Mouse (Mus musculus) CH12.LX (cell line): Measurements from ENCODE around the gene Errfi1. TPM values are rescaled to one million over a fixed set of nuclear protein-coding genes. Genes with fewer than 3 reads are reported as not detected.

Source experiments
- DNase-seq: peaks from one replicate; pipeline ENCODE4 v3.0.0-alpha.2; 2013; ENCODE audit errors: extremely low read depth
- H3K27ac ChIP-seq: 2 replicates; pipeline ENCODE4 v1.5.1; 2012; ENCODE audit warnings: low read depth, mild to moderate bottlenecking, control low read depth, moderate library complexity; ENCODE audit not compliant: insufficient read depth
- H3K27me3 ChIP-seq: replicated peaks from 2 replicates; pipeline ENCODE3; 2012; ENCODE audit warnings: inconsistent platforms
- H3K36me3 ChIP-seq, 2 experiments: replicated peaks in 1 of 2; 2 replicates each; pipeline versions ENCODE3 to v1.6.1; 2012; ENCODE audit warnings: inconsistent platforms in 1 of 2, low read length in 1 of 2, mild to moderate bottlenecking in 1 of 2, mixed read lengths in 1 of 2, moderate library complexity in 1 of 2; ENCODE audit not compliant: control insufficient read depth in 1 of 2, insufficient read depth in 1 of 2
- H3K4me1 ChIP-seq, 2 experiments: 2 replicates each; pipeline ENCODE4 v1.6.1; 2012; ENCODE audit warnings: inconsistent platforms in 1 of 2, moderate library complexity in 1 of 2; ENCODE audit not compliant: insufficient read depth in 2 of 2, control insufficient read depth in 1 of 2
- H3K4me2 ChIP-seq: 2 replicates; pipeline ENCODE4 v1.6.1; 2012; ENCODE audit warnings: low read depth, mild to moderate bottlenecking, control low read depth; ENCODE audit not compliant: poor library complexity, insufficient read depth, severe bottlenecking
- H3K4me3 ChIP-seq, 3 experiments: fragments of 150-350 bp in 1 of 3; sonication (generic) in 1 of 3; replicated peaks in 1 of 3; 2 replicates each; pipeline versions ENCODE3 to v1.5.1; 2011 to 2012; ENCODE audit warnings: low read depth in 2 of 3, low read length in 2 of 3, mild to moderate bottlenecking in 2 of 3, moderate library complexity in 2 of 3, control low read depth in 1 of 3, improper control_type of control experiment in 1 of 3, inconsistent platforms in 1 of 3, mixed read lengths in 1 of 3; ENCODE audit not compliant: poor library complexity in 1 of 3
- H3K79me2 ChIP-seq: replicated peaks from 2 replicates; pipeline ENCODE4 v1.6.1; 2012; ENCODE audit warnings: mild to moderate bottlenecking, moderate library complexity; ENCODE audit not compliant: control insufficient read depth, poor library complexity, insufficient read depth, severe bottlenecking; ENCODE audit errors: extremely low read depth
- H3K9ac ChIP-seq: 2 replicates; pipeline ENCODE4 v1.6.1; 2012; ENCODE audit warnings: low read depth, mild to moderate bottlenecking, control low read depth, moderate library complexity; ENCODE audit not compliant: insufficient read depth
- H3K9me3 ChIP-seq: replicated peaks from 2 replicates; pipeline ENCODE3; 2012; ENCODE audit warnings: low read length, inconsistent platforms, mixed read lengths
- BHLHE40 ChIP-seq: IDR thresholded peaks from 2 replicates; pipeline ENCODE4 v1.6.1; 2011; ENCODE audit warnings: mild to moderate bottlenecking, low read depth, low read length, improper control_type of control experiment
- CHD1 ChIP-seq: IDR thresholded peaks from 2 replicates; pipeline ENCODE4 v1.6.1; 2012; ENCODE audit warnings: low read depth, low read length, improper control_type of control experiment, inconsistent platforms
- CHD2 ChIP-seq: IDR thresholded peaks from 2 replicates; pipeline ENCODE4 v1.6.1; 2011; ENCODE audit warnings: low read length, improper control_type of control experiment
- CTCF ChIP-seq, 2 experiments: IDR thresholded peaks in 1 of 2; conservative IDR thresholded peaks in 1 of 2; 2 replicates each; pipeline ENCODE4 v1.5.1; 2011 to 2012; ENCODE audit warnings: low read depth in 2 of 2, low read length in 2 of 2, improper control_type of control experiment in 1 of 2, inconsistent platforms in 1 of 2, mild to moderate bottlenecking in 1 of 2, moderate library complexity in 1 of 2
- EP300 ChIP-seq: IDR thresholded peaks from 2 replicates; pipeline ENCODE4 v1.6.1; 2011; ENCODE audit warnings: low read length, improper control_type of control experiment
- JUND ChIP-seq: conservative IDR thresholded peaks from 2 replicates; pipeline ENCODE4 v1.6.1; 2011; ENCODE audit warnings: low read depth, low read length, improper control_type of control experiment
- MAX ChIP-seq: IDR thresholded peaks from 2 replicates; pipeline ENCODE4 v1.6.1; 2011; ENCODE audit warnings: low read length, improper control_type of control experiment
- MYC ChIP-seq: IDR thresholded peaks from 2 replicates; pipeline ENCODE4 v1.6.1; 2011; ENCODE audit warnings: low read depth, mild to moderate bottlenecking, improper control_type of control experiment, low read length
- NELFE ChIP-seq: IDR thresholded peaks from 2 replicates; pipeline ENCODE4 v1.6.1; 2011; ENCODE audit warnings: low read depth, low read length, improper control_type of control experiment
- RAD21 ChIP-seq: IDR thresholded peaks from 2 replicates; pipeline ENCODE4 v1.6.1; 2011; ENCODE audit warnings: low read depth, mild to moderate bottlenecking, low read length, improper control_type of control experiment, moderate library complexity
- RCOR1 ChIP-seq: conservative IDR thresholded peaks from 2 replicates; pipeline ENCODE4 v1.6.1; 2012; ENCODE audit warnings: low read depth, mild to moderate bottlenecking, inconsistent platforms, low read length, improper control_type of control experiment
- SIN3A ChIP-seq: IDR thresholded peaks from 2 replicates; pipeline ENCODE4 v1.6.1; 2012; ENCODE audit warnings: low read length, improper control_type of control experiment, inconsistent platforms
- TCF12 ChIP-seq: IDR thresholded peaks from 2 replicates; pipeline ENCODE4 v1.6.1; 2014; ENCODE audit warnings: low read depth, mild to moderate bottlenecking, inconsistent platforms, low read length, improper control_type of control experiment
- UBTF ChIP-seq: IDR thresholded peaks from 2 replicates; pipeline ENCODE4 v1.6.1; 2012; ENCODE audit warnings: low read depth, mild to moderate bottlenecking, inconsistent platforms, low read length, improper control_type of control experiment, moderate library complexity
- USF1 ChIP-seq: IDR thresholded peaks from 2 replicates; pipeline ENCODE4 v1.6.1; 2014; ENCODE audit warnings: low read depth, mild to moderate bottlenecking, inconsistent platforms, low read length, improper control_type of control experiment
- USF2 ChIP-seq: conservative IDR thresholded peaks from 2 replicates; pipeline ENCODE4 v1.6.1; 2011; ENCODE audit warnings: low read depth, low read length, improper control_type of control experiment
- ZKSCAN1 ChIP-seq: IDR thresholded peaks from 2 replicates; pipeline ENCODE4 v1.6.1; 2012; ENCODE audit warnings: low read depth, inconsistent platforms, low read length, improper control_type of control experiment, borderline replicate concordance
- ZMIZ1 ChIP-seq: IDR thresholded peaks from 2 replicates; pipeline ENCODE4 v1.6.1; 2012; ENCODE audit warnings: low read depth, mild to moderate bottlenecking, inconsistent platforms, low read length, improper control_type of control experiment
- dilution Hi-C: fragments of 300-500 bp; cut with MboI; formaldehyde crosslinking; loops from 2 replicates; pipeline ENCODE4 v1.14.3; 2020; ENCODE audit warnings: low sequenced_read_pairs; ENCODE audit not compliant: extremely low pct_unique_long_range_greater_than_20kb, extremely low pct_ligation_motif_present
- in situ Hi-C: fragments of 300-500 bp; cut with MboI; formaldehyde crosslinking; loops from 3 replicates; pipeline ENCODE4 v1.14.3; 2019; ENCODE audit warnings: low sequenced_read_pairs, low pct_ligation_motif_present, low pct_unique_long_range_greater_than_20kb, mixed read lengths
- polyA plus RNA-seq: library from polyadenylated mRNA; unstranded; fragments of >175 nt; gene quantifications from 2 replicates; pipeline ENCODE4 v1.2.1, GENCODE M21; 2012; ENCODE audit warnings: low read depth; ENCODE audit not compliant: insufficient read length
- total RNA-seq, 2 experiments: library from RNA; depleted of rRNA; stranded (reverse); fragments of 300-350 nt in 1 of 2; fragments of >200 nt in 1 of 2; gene quantifications; 2 replicates each; pipeline ENCODE4 v1.2.3; 2012 to 2014

The Errfi1 gene
- total and polyA plus RNA-seq, 3 experiments: 0.08 to 0.28 (median 0.14) TPM

DNA sequence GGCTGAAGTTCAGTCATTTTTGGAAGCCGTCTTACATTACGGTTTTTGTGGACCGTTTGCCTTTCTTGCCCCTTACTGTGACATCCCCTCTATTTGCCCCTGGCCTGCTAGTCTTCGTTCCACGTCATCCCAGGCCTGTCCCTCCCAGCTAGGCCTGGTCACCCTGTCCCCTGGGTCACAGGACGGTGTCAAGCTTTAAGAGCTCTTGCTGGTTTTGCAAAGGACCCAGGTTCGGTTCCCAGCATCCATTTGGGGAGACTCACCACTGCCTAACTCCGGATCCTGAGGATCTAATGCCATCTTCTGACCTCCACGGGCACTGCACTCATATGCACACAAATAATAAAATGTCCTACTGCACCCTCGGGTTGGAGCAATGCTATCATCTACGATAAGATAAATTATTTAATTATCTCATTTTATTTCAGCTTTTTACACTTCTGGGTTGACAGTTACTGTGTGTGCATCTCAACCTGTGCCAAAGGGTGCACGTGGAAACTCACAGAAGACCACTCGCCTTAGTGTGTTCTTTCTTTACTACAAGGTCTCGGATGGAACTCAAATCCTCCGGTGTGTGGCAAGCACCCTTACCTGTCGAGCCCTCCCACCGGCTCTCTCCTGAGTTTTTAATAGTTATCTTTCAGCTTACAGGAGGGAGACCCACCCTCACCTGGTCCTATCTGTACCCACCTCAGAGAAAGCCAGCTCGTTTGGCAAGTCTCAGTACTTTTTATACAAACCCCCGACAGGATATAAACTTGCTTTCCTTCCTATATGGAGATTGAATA is 56.6 kb downstream of the Errfi1 start:
- no peak overlapping the region for H3K4me2 ChIP-seq
- H3K4me3 ChIP-seq: no peak overlapping the region
- DNase-seq: no peak
- peaks cover 18 to 29% of the 10 kb centered on the region in 2 experiments for H3K36me3 ChIP-seq
- no peaks in the 10 kb centered on the region for H3K9me3 ChIP-seq
- in situ Hi-C loops: no loop called here
- no peak overlapping the region for H3K9ac ChIP-seq
- peaks cover 27% of the 10 kb centered on the region for H3K79me2 ChIP-seq
- peaks cover 8 to 41% of the 10 kb centered on the region in 2 experiments for H3K4me1 ChIP-seq
- dilution Hi-C loops: no loop called here
- no peak overlapping the region for H3K27ac ChIP-seq
- H3K27me3 ChIP-seq: no peaks in the 10 kb centered on the region
- no peak for TF ChIP-seq ZMIZ1
- no peak for TF ChIP-seq BHLHE40
- TF ChIP-seq SIN3A: no peak
- TF ChIP-seq CHD2: no peak
- TF ChIP-seq EP300: no peak
- no peak for TF ChIP-seq MAX
- no peak for TF ChIP-seq ZKSCAN1
- no peak for TF ChIP-seq JUND
- no peak for TF ChIP-seq USF2
- TF ChIP-seq RAD21: no peak
- TF ChIP-seq UBTF: no peak
- TF ChIP-seq RCOR1: no peak
- no peak for TF ChIP-seq TCF12

DNA sequence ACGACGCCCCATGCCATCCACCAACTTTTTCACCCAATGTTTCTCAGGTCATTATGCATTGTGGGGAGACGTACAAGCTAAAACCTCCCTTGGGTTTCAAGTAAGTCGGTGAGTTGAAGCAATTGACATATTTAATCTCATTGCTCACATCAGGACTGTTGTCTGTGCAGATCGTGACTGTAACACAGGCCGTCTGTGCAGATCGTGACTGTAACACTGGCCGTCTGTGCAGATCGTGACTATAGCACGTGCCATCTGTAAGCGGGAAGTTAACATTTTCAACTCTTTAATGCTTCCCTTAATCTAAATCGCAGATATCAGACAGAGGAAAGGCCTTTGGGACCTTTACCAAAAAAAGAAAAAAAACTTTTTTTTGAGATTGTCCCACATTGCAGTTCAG is 60.0 kb downstream of the Errfi1 start:
- Histone ChIP-seq H3K4me1 (peaks cover 8 to 25% of the 10 kb centered on the region in 2 experiments; a peak in 3 of 4 replicates), H3K9me3 (no peaks in the 10 kb centered on the region), H3K4me2 (peak overlapping the region; percentile 87), H3K9ac (peak overlapping the region; percentile 70), H3K4me3 (peak overlapping the region; percentile 63 to 71 (median 68)), H3K79me2 (peaks cover 8% of the 10 kb centered on the region), H3K27ac (peak overlapping the region; percentile 3; the same call in 1 of the 2 replicates), H3K36me3 (peaks cover 0 to 3% of the 10 kb centered on the region in 2 experiments), H3K27me3 (no peaks in the 10 kb centered on the region)
- DNase-seq: peak; percentile 38
- dilution Hi-C loops: no loop called here
- in situ Hi-C loops: no loop called here
- TF ChIP-seq NELFE: no peak
- peak; percentile 76; the same call in 1 of the 2 replicates for TF ChIP-seq MAX
- TF ChIP-seq MYC: peak; percentile 86
- peak; percentile 97 for TF ChIP-seq BHLHE40
- TF ChIP-seq USF1: no peak
- TF ChIP-seq CTCF (conservative IDR thresholded peaks at IDR 0.05 in 1 of 2, IDR thresholded peaks at IDR 0.05 in 1 of 2; ENCODE audit: low read depth in 2 of 2, low read length in 2 of 2): no peak
- 0 out of 2 replicates have a peak, but pooled peaks have one; percentile 34 for TF ChIP-seq CHD1
- TF ChIP-seq, all 38 proteins: peak for 4
